Mouse (Mus musculus): ENCODE data around the gene Apobec3. TPM values are rescaled to one million over a fixed set of nuclear protein-coding genes. Genes with fewer than 3 reads are reported as not detected.
A peak's percentile ranks its signal among the peaks of the same experiment; 100 is the strongest.
"Not testable (repeated sequence)": the region's sequence is repeated elsewhere in the genome, so short reads cannot be mapped to it uniquely, and the experiment has no call there.

Gene Apobec3
- polyA plus RNA-seq, 1 experiment: 62.1 TPM

DNA sequence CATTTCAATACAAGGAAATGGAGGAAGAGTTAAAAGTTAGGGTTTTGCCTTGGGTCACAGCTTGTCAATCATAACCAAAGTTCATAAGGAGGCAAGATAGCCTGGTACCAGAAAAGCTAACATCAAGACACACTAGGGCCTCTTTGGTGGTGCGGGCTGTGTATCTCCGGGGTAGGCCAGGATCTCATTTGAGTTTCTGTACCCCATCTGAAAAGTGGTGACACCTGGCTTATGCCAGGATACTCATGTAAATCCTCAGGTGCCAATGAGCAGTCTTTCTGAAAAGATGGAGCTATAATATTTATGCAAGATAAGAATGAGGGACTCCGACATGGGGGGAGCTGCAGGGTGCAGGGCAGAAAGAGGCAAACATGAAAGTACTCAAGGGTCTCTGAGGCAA lies 36.9 kb downstream of the Apobec3 start:
- no peak for DNase-seq (ENCODE audit: low spot score)

DNA sequence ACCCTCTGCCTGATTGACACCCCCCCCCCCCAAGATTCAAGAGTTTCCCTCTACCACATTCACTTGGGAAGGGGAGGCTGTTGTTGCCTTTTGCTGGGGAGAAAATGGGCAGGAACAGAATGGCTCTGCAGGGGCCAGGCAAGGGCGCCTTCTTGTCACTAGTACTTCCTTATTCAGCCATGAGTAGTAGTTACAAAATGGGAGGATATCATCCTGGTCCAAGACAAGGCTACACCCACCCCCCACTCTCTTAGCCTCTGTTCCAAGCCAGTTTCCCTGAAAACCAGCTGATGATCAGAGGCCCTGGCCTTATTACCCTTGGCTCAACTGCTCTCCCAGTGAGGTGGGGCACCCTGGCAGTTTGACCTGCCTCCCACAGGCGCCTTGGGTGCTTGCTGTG lies 37.3 kb downstream of the Apobec3 start:
- DNase-seq (ENCODE audit: low spot score): no peak

DNA sequence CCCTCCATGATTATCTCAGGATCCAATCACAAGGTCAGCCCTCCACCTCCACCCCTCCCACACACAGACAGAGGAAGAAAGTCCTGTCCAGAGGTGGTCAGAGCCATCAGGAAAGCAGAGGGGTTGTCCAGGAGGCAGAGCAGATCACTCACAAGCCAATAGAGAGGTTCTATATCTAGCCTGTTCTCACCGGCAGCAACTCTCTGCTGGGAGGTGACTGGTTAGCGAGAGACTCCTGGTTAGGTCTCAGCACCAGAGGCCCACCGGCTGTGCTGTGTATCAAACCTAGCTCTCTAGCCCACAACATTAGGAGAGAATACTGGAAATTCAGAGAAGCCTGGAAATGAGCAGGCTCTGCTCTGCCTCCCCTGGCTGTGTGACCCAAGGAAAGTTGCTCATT lies 38.3 kb downstream of the Apobec3 start:
- DNase-seq (ENCODE audit: low spot score): no peak

DNA sequence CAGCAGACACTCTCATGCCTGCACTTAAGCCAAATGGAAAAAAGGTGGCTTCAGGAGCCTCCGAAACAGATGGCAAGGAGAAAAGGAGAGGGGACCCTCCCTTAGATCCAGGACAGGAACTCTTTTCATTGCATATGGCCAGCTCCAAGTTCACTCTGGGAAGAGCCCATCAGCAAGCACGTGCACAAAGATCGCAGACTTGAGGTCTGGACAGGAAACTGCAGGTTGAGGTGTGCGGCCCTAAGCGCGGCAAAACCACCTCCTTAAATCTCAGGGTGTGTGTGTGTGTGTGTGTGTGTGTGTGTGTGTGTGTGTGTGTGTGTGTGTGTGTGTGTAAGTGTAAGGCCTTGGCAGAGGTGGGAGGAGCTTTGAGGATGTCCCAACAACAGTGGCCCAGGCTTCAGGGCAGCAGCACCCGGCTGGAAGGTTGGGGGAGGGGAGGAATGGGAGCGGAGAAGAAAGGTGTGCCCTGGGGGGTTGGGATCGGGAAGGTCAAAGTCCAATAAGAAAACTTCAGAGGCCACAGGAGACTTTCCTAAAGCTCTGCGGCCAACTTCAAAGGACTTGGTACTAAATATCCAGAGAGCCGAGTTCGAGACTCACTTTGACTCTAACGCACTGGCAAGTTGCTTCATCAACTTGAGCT lies 40.2 kb downstream of the Apobec3 start:
- no peak for DNase-seq (ENCODE audit: low spot score)

DNA sequence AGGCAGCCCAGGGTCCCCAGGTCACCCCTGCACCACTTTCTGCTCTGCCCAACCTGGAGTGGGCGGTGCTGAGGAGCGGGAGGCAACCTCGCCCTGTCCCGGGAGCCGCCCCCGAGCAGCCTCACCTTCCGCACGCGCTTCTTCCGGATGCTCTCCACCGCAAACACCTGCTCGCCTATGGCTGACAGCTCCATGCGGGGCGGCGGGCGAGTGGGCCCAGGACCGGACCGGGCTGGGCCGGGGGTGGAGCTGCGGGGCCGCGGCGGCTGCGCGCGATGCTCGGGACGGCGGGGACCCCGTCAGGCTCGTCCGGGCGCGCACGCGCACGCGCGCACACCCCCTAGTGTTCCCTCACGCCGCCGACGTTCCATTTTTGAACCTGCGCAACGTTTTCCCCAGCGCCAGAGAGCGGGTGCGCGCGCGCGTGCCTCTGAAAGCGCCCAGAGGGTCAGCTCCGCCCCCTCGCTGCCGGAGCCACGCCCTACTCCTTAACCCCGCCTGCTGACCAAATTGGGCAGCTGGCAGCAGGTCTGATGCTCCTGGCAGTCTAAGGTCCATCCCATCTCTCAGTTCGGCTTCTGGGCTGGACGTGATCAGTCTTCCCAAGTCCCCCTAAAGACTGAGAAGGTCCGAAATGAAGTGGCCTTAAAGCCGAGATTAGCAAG lies 41.0 kb downstream of the Apobec3 start:
- peak; percentile 84 for DNase-seq (ENCODE audit: low spot score)

DNA sequence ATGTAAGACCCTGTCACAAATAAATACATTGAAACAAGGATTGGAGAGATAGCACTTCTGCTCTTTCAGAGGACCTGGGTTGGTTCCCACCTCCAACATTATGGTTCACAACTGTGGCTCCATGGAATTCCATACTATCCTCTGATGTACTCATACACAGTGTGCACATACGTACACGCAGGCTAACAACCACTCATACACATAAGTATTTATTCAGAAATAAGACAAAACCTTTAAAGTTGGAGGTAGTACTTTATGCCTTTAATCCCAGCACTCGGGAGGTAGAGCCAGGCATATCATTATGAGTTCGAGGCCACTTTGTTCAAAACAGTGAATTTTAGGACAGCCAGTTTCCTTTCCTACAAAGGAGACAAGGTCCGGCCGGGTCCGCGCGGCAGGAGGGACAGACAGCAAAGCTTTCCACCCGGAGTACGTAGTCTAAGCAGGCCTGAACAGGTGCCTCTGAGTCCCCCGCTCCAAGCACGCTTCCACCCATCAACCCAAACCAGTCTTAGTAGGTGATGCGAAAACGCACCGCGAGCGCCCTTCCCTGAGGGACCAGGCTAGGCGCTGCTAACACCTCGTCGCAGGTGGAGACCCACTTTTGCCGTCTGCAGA lies 41.7 kb downstream of the Apobec3 start:
- DNase-seq (ENCODE audit: low spot score): no peak

DNA sequence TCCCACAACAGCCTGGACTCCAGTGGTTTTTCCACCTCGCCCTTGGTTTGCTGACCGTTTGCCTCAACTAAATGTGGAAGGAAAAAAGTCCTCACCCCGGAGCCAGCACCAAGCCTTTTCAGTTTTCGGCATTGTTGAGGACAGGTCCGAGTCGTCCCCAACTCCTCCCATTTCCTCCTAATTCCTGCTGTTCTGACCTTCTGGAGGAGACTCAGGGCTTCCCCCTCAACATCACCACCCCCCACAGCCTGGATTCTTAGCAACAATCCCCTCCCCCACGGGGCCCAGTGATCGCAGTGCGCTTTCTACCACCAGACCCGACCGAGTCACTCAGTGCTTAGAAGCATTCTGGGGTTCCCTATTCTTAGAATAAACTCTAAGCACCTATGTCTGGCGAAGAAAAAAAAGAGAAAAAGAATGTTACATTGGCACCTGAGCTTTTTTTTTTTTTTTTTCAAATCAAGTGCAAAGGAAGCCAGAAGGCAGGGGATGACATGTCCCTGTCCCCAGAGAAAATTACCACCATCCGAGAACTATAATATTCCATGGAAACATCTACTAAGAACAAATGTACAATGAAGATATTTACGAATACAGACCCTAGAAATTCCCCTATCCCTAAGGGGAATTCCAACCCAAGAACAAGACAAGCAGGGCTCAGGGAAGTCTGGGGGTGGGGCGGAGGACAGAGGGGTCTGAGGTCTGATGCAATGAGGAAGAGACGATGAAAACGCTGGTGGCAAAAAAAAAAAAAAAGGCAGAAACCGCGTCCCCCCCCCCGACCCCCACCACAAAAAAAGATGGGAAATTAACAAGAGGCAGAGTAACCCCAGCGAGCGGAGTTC lies 42.4 kb downstream of the Apobec3 start:
- no peak for DNase-seq (ENCODE audit: low spot score)

DNA sequence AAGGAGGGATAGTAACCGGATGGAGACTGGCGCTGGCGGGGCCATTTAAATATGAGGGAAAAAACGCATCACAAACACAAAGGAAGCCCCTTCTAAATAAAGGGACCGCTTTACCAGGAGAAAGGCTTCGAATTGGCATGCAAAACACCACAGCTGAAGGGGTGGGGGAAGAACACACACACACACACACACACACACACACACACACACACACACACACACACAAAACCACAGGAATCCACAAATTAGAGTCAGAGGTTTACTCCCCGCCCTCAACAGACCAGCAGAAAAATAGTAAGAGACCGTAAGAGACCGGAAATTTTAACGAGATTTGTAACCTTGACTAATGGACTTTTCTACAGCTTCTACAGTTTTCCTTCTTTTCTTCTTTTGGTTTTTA lies 43.3 kb downstream of the Apobec3 start:
- DNase-seq (ENCODE audit: low spot score): no peak

DNA sequence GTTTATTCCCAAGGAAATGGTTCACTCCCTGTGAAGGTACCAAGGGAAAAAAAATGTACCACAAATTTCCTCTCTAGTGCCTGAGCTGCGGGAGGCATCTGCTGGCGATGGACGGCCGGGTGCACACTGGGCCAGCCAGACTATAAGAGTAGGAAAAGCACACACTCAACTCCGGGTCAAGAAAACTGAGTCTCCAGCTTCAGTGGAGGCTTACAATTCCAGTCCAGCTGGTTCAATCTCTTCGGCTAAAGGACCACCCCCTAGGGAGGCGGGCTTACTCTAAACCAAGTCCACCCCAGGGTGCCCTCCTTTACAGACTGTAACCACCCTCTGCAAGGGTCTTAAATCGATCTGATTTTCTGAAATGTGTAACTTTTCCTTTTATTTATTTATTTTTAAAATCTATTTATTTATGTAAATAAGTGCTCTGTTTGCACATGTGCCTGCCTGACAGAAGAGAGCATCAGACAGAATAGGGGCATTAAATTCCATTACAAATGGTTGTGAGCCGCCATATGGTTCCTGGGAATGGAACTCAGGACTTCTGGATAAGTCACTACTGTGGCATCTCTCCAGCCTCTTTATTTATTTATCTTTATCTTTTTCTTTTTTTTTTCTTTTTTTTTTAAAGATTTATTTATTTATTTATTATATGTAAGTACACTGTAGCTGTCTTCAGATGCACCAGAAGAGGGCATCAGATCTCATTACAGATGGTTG lies 44.4 kb downstream of the Apobec3 start:
- DNase-seq (ENCODE audit: low spot score): no peak

DNA sequence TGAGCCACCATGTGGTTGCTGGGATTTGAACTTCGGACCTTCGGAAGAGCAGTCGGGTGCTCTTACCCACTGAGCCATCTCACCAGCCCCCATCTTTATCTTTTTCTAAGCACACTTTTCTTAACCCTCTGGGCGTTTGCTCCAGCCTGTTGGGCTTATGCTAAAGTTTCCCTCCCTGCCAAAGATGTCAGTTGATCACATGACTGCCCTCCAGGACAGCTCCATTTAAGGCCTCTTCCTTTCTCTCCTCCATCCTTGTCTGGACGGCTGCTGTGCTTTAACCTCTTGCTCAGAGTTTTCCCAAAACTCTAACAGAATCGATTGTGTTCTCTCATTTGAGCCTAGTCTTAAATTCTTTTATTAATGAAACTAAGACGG lies 44.9 kb downstream of the Apobec3 start:
- no peak for DNase-seq (ENCODE audit: low spot score)

DNA sequence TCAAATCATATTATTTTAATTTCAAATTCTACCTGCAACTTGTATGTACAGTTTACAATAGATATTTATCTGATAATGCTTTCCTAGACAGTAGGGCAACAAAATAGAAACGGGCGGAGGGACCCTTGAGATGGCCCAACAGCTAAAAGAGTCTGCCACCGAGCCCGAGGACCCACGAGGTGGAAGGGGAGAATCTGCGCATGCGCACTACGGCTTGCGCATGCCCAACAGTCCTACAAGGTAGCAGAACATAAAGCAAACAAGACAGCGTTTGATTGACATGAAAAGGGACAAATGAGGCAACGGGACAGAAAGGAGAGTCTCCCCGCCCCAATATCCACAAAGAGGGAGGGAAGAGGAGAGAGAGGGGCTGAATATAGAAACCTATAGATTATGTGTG lies 47.6 kb downstream of the Apobec3 start:
- no peak for DNase-seq (ENCODE audit: low spot score)

DNA sequence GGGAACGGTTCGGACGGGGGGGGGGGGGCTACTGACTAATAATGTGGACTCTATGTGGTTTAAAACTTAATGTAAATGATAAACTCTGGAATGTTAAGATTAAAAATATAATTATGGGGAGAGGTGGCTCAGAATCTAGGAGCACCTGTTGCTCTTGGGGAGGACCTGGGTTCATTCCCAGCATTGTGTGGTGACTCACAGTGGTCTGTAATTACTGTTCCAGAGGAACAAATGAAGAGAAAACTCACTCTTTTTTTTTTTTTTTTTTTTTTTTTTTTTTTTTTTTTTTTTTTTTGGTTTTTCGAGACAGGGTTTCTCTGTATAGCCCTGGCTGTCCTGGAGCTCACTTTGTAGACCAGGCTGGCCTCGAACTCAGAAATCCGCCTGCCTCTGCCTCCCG lies 48.0 kb downstream of the Apobec3 start:
- DNase-seq (ENCODE audit: low spot score): not testable (repeated sequence)

DNA sequence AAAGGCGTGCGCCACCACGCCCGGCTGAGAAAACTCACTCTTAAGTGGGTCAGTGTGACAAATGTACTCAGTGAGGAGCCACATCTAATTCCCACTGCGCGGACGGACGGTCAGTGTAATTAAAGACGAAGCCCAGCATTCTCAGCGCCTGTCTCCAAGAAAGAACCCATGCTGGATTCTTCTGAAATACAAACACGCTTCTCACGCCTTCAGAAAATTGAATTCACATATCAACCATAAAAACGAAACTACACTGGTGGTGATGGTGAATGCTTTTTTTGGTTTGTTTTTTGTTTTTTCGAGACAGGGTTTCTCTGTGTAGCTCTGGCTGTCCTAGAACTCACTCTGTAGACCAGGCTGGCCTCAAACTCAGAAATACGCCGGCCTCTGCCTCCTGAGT lies 48.5 kb downstream of the Apobec3 start:
- no peak for DNase-seq (ENCODE audit: low spot score)

DNA sequence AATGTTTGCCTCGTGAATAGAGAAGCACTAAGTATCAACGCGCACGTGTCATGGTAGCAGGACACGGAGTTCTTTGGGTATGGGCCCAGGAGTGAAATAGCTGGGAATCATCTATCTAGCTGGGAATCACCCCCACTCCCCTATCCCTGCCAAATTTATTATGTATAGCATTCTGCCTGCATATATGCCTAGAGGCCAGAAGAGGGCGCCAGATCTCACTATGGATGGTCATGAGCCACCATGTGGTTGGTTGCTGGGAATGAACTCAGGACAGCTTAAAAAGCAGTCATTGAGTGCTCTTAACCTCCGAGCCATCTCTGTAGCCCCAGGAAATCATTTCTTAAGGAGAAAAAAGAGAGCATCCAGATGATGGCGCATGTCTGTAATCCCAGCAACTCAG lies 49.5 kb downstream of the Apobec3 start:
- DNase-seq (ENCODE audit: low spot score): no peak

DNA sequence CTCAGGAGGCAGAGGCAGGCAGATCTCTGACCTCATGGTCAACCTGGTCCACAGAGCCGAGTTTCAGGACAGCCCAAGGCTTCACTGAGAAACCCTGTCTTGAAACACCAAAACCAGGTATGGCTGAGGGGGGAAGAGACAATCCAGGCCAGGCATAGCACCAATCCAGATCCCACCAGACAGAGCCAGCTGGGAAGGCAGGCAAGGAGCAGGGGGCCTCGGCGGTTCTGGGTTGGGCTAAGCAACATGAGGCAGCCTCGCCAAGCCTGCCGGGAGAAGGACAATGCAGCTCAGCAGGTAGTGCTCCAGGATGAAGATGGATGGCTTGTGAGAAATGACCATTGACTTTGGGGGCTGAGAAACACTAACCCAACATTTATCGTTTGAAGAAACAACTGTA lies 51.1 kb downstream of the Apobec3 start:
- no peak for DNase-seq (ENCODE audit: low spot score)

DNA sequence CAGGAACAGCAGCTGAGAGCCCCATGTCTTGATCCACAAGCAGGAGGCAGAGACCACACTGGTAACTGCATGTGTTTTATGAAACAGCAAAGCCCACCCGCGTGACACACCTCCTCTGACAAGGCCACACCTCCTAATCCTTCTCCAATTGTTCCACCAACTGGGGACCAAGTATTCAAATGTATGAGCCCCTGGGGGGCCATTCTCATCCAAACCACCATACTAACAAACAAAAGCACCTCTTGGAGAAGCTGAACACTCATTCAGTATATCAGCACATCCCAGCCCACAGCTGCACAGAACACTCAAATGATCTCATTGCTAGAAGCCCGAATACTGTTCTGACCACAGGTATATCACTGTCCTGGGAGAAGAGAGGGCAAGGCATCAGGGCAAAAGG lies 52.1 kb downstream of the Apobec3 start:
- no peak for DNase-seq (ENCODE audit: low spot score)

DNA sequence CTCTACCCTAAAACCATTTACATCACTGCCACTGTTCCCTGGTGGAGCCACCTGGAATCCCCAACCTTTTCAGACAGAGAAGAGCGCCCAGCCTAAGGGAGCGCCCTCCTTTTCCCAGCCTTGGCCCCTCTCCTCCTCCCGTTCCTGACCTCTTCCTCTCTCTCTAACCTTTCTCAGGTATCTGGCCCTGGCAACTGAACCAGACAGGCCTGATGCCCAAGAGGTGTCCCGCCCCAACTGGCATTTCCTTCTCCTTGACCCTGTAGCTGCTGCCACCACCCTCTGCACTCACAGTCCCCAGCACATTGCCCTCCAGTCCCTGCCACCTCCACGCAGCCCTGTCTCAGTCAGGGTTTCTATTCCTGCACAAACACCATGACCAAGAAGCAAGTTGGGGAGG lies 53.5 kb downstream of the Apobec3 start:
- DNase-seq (ENCODE audit: low spot score): no peak

DNA sequence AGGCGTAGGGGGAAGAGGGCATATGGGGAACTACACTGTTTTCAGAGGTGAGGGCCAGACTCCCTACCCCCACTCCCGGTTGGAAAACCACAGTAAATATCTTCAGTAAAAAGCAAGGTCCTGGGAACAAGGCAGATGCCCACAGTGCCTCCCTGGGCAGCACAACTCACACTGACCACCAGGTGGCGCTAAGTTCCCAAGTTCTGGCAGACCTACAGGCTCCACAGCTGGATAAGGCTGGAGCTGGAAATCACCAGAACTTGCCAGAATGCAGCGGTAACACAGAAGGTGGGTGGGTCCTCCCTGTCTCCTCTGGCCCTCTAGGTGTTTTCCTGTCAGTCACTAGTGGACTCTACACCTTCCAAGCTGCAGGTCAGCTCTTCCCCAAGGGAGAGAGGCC lies 54.6 kb downstream of the Apobec3 start:
- peak; percentile 73 for DNase-seq (ENCODE audit: low spot score)

DNA sequence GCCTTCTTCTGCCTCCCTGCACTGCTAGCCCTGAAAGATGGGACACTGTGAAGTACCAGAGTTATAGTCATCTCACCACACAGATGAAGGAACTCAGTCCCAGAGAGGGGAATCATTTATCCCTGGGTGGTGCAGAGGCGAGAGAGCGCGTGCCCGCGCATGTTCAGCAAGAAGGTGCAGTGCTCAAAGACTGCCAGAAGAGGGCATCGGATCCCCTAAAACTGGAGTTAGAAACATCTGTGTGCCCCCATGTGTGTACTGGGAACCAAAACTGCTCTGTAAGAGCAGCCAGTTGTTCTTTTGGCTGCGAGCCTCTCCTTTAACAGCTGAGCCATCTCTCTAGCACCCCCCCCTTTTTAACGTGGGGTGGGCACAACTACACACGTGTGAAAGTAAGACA lies 55.3 kb downstream of the Apobec3 start:
- DNase-seq (ENCODE audit: low spot score): no peak

DNA sequence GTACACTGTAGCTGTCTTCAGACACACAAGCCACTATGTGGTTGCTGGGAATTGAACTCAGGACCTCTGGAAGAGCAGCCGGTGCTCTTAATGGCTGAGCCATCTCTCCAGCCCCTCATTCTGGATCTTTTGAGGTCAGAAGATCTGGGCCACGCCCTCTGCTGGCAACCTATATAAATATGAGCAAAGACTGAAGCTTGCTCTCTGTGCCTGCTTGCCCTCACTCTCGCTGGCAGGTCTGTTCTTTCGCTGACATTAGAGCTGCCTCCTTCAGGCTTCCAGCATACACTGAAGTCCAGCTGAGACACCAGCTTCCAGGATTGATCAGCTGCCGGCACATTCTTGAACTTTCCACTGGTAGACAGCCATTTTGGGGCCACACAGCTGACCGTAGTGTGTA lies 56.2 kb downstream of the Apobec3 start:
- DNase-seq (ENCODE audit: low spot score): no peak

DNA sequence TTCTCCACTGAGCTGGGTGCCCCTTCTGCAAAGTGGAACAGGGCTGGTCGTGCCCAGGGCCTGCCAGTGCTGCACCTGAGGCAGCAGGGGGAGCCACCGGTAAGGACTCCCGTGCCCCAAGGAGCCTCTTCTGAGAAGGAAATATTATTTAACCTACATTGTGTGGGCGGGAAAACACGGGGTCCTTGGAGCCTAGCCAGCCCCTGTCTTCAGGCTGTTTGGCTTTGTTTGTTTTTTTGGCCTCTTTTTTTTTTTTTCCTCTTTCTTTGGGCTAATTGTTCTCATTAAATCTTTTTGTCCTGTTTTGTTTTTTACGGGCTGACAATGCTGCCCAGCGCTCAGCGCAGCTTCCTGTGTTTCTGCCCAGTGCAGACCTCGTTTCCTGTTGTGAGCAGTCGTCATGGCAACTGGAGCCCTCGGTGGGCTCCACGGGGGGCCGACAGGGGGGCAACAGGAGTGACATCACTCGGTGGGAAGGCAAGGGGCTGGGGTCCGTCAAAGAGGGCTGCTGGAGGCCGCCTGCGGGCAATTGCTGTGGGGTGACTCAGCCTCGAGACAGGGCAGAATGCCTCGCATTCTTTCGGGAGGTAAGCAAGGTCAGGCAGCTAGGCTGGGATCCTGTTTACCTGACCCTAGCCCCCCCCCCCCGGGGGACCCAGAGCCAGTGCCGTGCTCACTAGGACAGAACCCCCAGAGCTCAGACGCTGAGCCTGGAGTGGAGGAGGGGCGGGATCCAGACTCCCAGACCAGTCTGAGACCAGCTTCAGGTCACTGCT lies 59.0 kb downstream of the Apobec3 start:
- no peak for DNase-seq (ENCODE audit: low spot score)
